12 mouse cellular contexts compared by ENCODE assay signal in the genomic region with DNA sequence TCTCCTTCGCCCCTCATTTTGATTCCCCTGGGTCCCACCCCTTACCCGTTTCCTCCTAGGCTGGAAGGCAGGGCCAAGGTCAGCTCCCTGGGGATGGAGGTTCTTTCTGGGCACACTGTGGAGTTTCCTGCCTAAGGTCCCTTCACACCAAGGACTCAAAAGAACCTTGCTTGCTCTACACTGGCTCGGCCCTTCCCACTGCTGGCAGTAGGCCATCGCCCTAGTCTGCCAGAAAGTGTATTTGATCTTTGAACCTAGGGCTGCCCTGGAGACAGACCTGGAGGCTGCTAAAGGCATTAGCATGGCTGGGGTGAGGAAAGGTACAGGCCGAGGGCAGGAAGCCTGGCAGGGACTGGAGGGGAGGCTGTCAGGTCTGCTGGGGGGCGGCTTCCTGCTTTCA.
DNase-seq lines count a peak whose midpoint lies in the region; ATAC-seq and TF ChIP-seq lines count a peak whose summit lies in the region.
"Had no signal": no experiment of that assay in that cellular context is flagged by ENCODE, and none has a peak within 500 bp of the region (broad histone marks: within the 10 kb centered on the region; RNA-seq: fewer than 3 reads in every experiment).

No protein-coding gene starts in this region.

- 42% methylated on average over 6 of the region's 6 CpGs for WGBS in lung, postnatal 0 days

- 0 out of 2 replicates have a peak, but pooled peaks have one; percentile 30 for ATAC-seq in lung, postnatal 0 days

- intact Hi-C loops in gastrocnemius, adult 2 months (cut with DNase I) = no loop called here
- intact Hi-C loops in heart, postnatal 14 days (cut with DNase I) = no loop called here
- intact Hi-C loops in left cerebral cortex, postnatal 4 days (cut with DNase I) = no loop called here
- intact Hi-C loops in left cerebral cortex, postnatal 14 days (cut with DNase I) = loop anchor here (10.0 kb wide), 1 partner anchor 231 kb away; no protein-coding TSS in a partner anchor

- no peaks in the 10 kb centered on the region for H3K27me3 ChIP-seq in lung, postnatal 0 days (replicated peaks; ENCODE audit: insufficient read depth, low read length)
- H3K27me3 ChIP-seq: hindbrain, embryonic 15.5 days had no signal

- H3K36me3 ChIP-seq in lung, postnatal 0 days (ENCODE audit: insufficient read depth, low read length) = no peaks in the 10 kb centered on the region
- H3K36me3 ChIP-seq: hindbrain, embryonic 15.5 days had no signal

- 0 out of 2 replicates have a peak overlapping the region, but pooled peaks have one; percentile 20 for H3K27ac ChIP-seq in gastrocnemius, adult 2 months
- H3K27ac ChIP-seq in lung, postnatal 0 days (ENCODE audit: low read length) = no peak overlapping the region
- H3K27ac ChIP-seq: hindbrain, embryonic 15.5 days had no signal

- TF ChIP-seq EP300 in lung, postnatal 0 days (IDR thresholded peaks at IDR 0.05) = no peak

- no peaks in the 10 kb centered on the region for H3K4me1 ChIP-seq in lung, postnatal 0 days (ENCODE audit: insufficient read depth, low read depth, low read length)

- peak; percentile 69 for DNase-seq in gastrocnemius, adult 2 months
- no peak for DNase-seq in gastrocnemius, postnatal 10 days
- no peak for DNase-seq in lung, postnatal 0 days (ENCODE audit: low spot score)
- no peak for DNase-seq in lung, postnatal 25 days (ENCODE audit: low spot score)
- peak; percentile 45 to 49 for DNase-seq in heart, postnatal 14 days
- DNase-seq in kidney, postnatal 4 days = peak; percentile 54 to 72
- DNase-seq in left cerebral cortex, postnatal 4 days = no peak
- no peak for DNase-seq in left cerebral cortex, postnatal 14 days (ENCODE audit: low spot score in 2 of 2)
- DNase-seq: B cell, adult 2 months; cerebellum, adult 9-11 months had no signal

- no peak for TF ChIP-seq CTCF in gastrocnemius, adult 2 months (IDR thresholded peaks at IDR 0.05)
- TF ChIP-seq CTCF in lung, postnatal 0 days (IDR thresholded peaks at IDR 0.05) = no peak

- H3K9me3 ChIP-seq in lung, postnatal 0 days (ENCODE audit: low read length) = no peaks in the 10 kb centered on the region
- H3K9me3 ChIP-seq: hindbrain, embryonic 15.5 days had no signal

- no peak overlapping the region for H3K4me3 ChIP-seq in gastrocnemius, adult 2 months
- H3K4me3 ChIP-seq in lung, postnatal 0 days (ENCODE audit: low read depth, low read length) = no peak overlapping the region
- H3K4me3 ChIP-seq: erythroblast, embryonic 14.5 days; hindbrain, embryonic 15.5 days had no signal

- no peak overlapping the region for H3K9ac ChIP-seq in lung, postnatal 0 days (replicated peaks; ENCODE audit: low read depth)
- H3K9ac ChIP-seq: hindbrain, embryonic 15.5 days had no signal

- H3K4me2 ChIP-seq in lung, postnatal 0 days (replicated peaks; ENCODE audit: low read depth, low read length) = no peak overlapping the region
- H3K4me2 ChIP-seq: hindbrain, embryonic 15.5 days had no signal

Comparison
In these comparisons a context has a peak if more than half of its experiments do, and no peak if none do; other contexts are left out.
1. DNase-seq: peak in gastrocnemius, adult 2 months (single experiment), heart, postnatal 14 days (2 of 2) and kidney, postnatal 4 days (2 of 2); none in gastrocnemius, postnatal 10 days (single experiment), lung, postnatal 0 days (single experiment), lung, postnatal 25 days (single experiment), left cerebral cortex, postnatal 4 days (single experiment) and left cerebral cortex, postnatal 14 days (0 of 2).